Mouse (Mus musculus) heart, postnatal 0 days (tissue): Measurements from ENCODE around the gene Ripk4. TPM values are rescaled to one million over a fixed set of nuclear protein-coding genes. Genes with fewer than 3 reads are reported as not detected.

ENCODE experiments used
- ATAC-seq: fragments of 200-750 bp; cut with Nextera tagmentation; 2 replicates; pipeline ENCODE4 v1.8.0; 2017; ENCODE audit warnings: low read depth, moderate number of reproducible peaks, moderate library complexity; ENCODE audit not compliant: insufficient read depth
- DNase-seq: peaks from one replicate; pipeline ENCODE4 v3.0.0-alpha.2; 2016; ENCODE audit warnings: low spot score
- H3K27ac ChIP-seq: fragments of 300-500 bp; sonication (generic); 2 replicates; pipeline ENCODE4 v1.5.1; 2014; ENCODE audit warnings: low read depth, mild to moderate bottlenecking
- H3K27me3 ChIP-seq: fragments of 300-500 bp; sonication (generic); 2 replicates; pipeline ENCODE4 v1.6.1; 2014; ENCODE audit warnings: low read length, mixed read lengths; ENCODE audit not compliant: control insufficient read depth, insufficient read depth
- H3K36me3 ChIP-seq: fragments of 300-500 bp; sonication (generic); replicated peaks from 2 replicates; pipeline ENCODE4 v1.6.1; 2014; ENCODE audit warnings: low read length, mixed read lengths; ENCODE audit not compliant: control insufficient read depth, insufficient read depth
- H3K4me1 ChIP-seq: fragments of 300-500 bp; sonication (generic); 2 replicates; pipeline ENCODE4 v1.6.1; 2014; ENCODE audit warnings: antibody characterized with exemption; ENCODE audit not compliant: control insufficient read depth, insufficient read depth
- H3K4me2 ChIP-seq: fragments of 300-500 bp; sonication (generic); 2 replicates; pipeline ENCODE4 v1.6.1; 2014; ENCODE audit warnings: low read depth, mild to moderate bottlenecking, low read length, moderate library complexity
- H3K4me3 ChIP-seq: fragments of 300-500 bp; sonication (generic); 2 replicates; pipeline ENCODE4 v1.5.1; 2014; ENCODE audit warnings: low read depth, low read length
- H3K9ac ChIP-seq: fragments of 300-500 bp; sonication (generic); replicated peaks from 2 replicates; pipeline ENCODE4 v1.6.1; 2014; ENCODE audit warnings: low read depth, low read length, mixed read lengths
- H3K9me3 ChIP-seq: fragments of 300-500 bp; sonication (generic); replicated peaks from 2 replicates; pipeline ENCODE4 v1.6.1; 2016; ENCODE audit warnings: low read length; ENCODE audit not compliant: control insufficient read depth
- CTCF ChIP-seq: IDR thresholded peaks from 2 replicates; pipeline ENCODE4 v1.5.1; 2016; ENCODE audit warnings: antibody characterized with exemption, control low read depth, low read depth
- EP300 ChIP-seq: IDR thresholded peaks from 2 replicates; pipeline ENCODE4 v1.6.1; 2016; ENCODE audit warnings: antibody characterized with exemption, low read depth
- WGBS: fragments of 180-500 bp; shearing (Covaris S2); extraction: QIAGEN DNeasy Blood & Tissue Kit; methylation state at CpG from one replicate; pipeline ENCODE4 v1.1.7; 2014; 5-methylcytosine and 5-hydroxymethylcytosine counted together
- polyA plus RNA-seq: library from polyadenylated mRNA; unstranded; fragments of >200 nt; fragmentation: Nextera tagmentation; extraction: Ambion mirVana; gene quantifications from 2 replicates; pipeline ENCODE4 v1.2.1, GENCODE M21; 2015
- total RNA-seq: library from RNA; depleted of rRNA; stranded (reverse); fragments of >200 nt; gene quantifications from 2 replicates; pipeline ENCODE4 v1.2.3, GENCODE M21; 2014; ENCODE audit warnings: low replicate concordance

Ripk4 gene
- total and polyA plus RNA-seq, 2 experiments from 2014 or later, result 1.1 to 4.3 TPM

- no peak overlapping the region for H3K4me2 ChIP-seq
- DNase-seq, result no peak
- H3K9me3 ChIP-seq, result no peaks in the 10 kb centered on the region
- no peak overlapping the region for H3K27ac ChIP-seq
- H3K4me3 ChIP-seq, result no peak overlapping the region
- H3K27me3 ChIP-seq, result no peaks in the 10 kb centered on the region
- H3K36me3 ChIP-seq, result no peaks in the 10 kb centered on the region
- TF ChIP-seq CTCF, result no peak
- TF ChIP-seq EP300, result no peak
- H3K9ac ChIP-seq, result no peak overlapping the region
- no peaks in the 10 kb centered on the region for H3K4me1 ChIP-seq
- no peak for ATAC-seq
- WGBS, result 84% methylated on average over 1 of the region's 1 CpGs
These were observed 33.3 kb downstream of the Ripk4 start for GRCm38 (mm10) chr16:97730321-97730720.

GRCm38 (mm10) chr16:97726436-97726835, 37.2 kb downstream of the Ripk4 start:
- H3K9me3 ChIP-seq, result no peaks in the 10 kb centered on the region
- WGBS, result 41% methylated on average over 3 of the region's 3 CpGs
- ATAC-seq (no peak), DNase-seq (no peak)
- H3K9ac ChIP-seq, result no peak overlapping the region
- no peak overlapping the region for H3K27ac ChIP-seq
- no peak overlapping the region for H3K4me2 ChIP-seq
- H3K36me3 ChIP-seq, result no peaks in the 10 kb centered on the region
- H3K4me3 ChIP-seq, result no peak overlapping the region
- TF ChIP-seq CTCF (no peak), EP300 (no peak)
- H3K27me3 ChIP-seq, result no peaks in the 10 kb centered on the region
- no peaks in the 10 kb centered on the region for H3K4me1 ChIP-seq

- Histone ChIP-seq H3K27me3 (no peaks in the 10 kb centered on the region), H3K27ac (no peak overlapping the region), H3K36me3 (no peaks in the 10 kb centered on the region), H3K4me2 (no peak overlapping the region), H3K4me3 (no peak overlapping the region), H3K9me3 (0 out of 2 replicates have a peak, but pooled peaks cover 3% of the 10 kb centered on the region), H3K4me1 (no peaks in the 10 kb centered on the region), H3K9ac (no peak overlapping the region)
- WGBS, result 75% methylated on average over 1 of the region's 1 CpGs
- ATAC-seq, result no peak
- TF ChIP-seq EP300 (no peak), CTCF (no peak)
- no peak for DNase-seq
These were observed 43.5 kb downstream of the Ripk4 start for GRCm38 (mm10) chr16:97720093-97720492.

- H3K9me3 ChIP-seq, result 0 out of 2 replicates have a peak, but pooled peaks cover 3% of the 10 kb centered on the region
- TF ChIP-seq CTCF (no peak), EP300 (no peak)
- ATAC-seq (no peak), DNase-seq (no peak)
- H3K9ac ChIP-seq, result no peak overlapping the region
- no peaks in the 10 kb centered on the region for H3K27me3 ChIP-seq
- no peak overlapping the region for H3K4me3 ChIP-seq
- H3K27ac ChIP-seq, result no peak overlapping the region
- no peaks in the 10 kb centered on the region for H3K36me3 ChIP-seq
- H3K4me2 ChIP-seq, result no peak overlapping the region
- no peaks in the 10 kb centered on the region for H3K4me1 ChIP-seq
These were observed 44.1 kb downstream of the Ripk4 start for GRCm38 (mm10) chr16:97719392-97719983.

- Histone ChIP-seq H3K4me3 (no peak overlapping the region), H3K9me3 (0 out of 2 replicates have a peak, but pooled peaks cover 3% of the 10 kb centered on the region), H3K27me3 (no peaks in the 10 kb centered on the region), H3K4me1 (no peaks in the 10 kb centered on the region), H3K27ac (no peak overlapping the region), H3K4me2 (no peak overlapping the region), H3K36me3 (no peaks in the 10 kb centered on the region), H3K9ac (no peak overlapping the region)
- DNase-seq, result no peak
- TF ChIP-seq CTCF (no peak), EP300 (no peak)
- WGBS, result 57% methylated on average over 6 of the region's 6 CpGs
- ATAC-seq, result no peak
These were observed 47.0 kb downstream of the Ripk4 start for GRCm38 (mm10) chr16:97716567-97716966.

- ATAC-seq (no peak), DNase-seq (no peak)
- Histone ChIP-seq H3K4me2 (no peak overlapping the region), H3K4me3 (no peak overlapping the region), H3K9ac (no peak overlapping the region), H3K9me3 (no peaks in the 10 kb centered on the region), H3K27ac (no peak overlapping the region), H3K4me1 (no peaks in the 10 kb centered on the region), H3K36me3 (no peaks in the 10 kb centered on the region), H3K27me3 (no peaks in the 10 kb centered on the region)
- TF ChIP-seq EP300 (no peak), CTCF (no peak)
These were observed 51.5 kb downstream of the Ripk4 start for GRCm38 (mm10) chr16:97712129-97712528.
